Mouse (Mus musculus) stomach, embryonic 16.5 days (tissue): Measurements from ENCODE around the gene Galnt6. TPM values are rescaled to one million over a fixed set of nuclear protein-coding genes. Genes with fewer than 3 reads are reported as not detected.

Experiments used
- ATAC-seq: fragments of 200-750 bp; cut with Nextera tagmentation; 2 replicates; pipeline ENCODE4 v1.8.0; 2017; ENCODE audit warnings: moderate number of reproducible peaks, moderate TSS enrichment; ENCODE audit not compliant: insufficient read depth, low FRiP score
- H3K27ac ChIP-seq: fragments of 300-500 bp; sonication (generic); 2 replicates; pipeline ENCODE4 v1.5.1; 2014; ENCODE audit warnings: low read length
- H3K27me3 ChIP-seq: fragments of 300-500 bp; sonication (generic); 2 replicates; pipeline ENCODE4 v1.6.1; 2014; ENCODE audit warnings: low read length, control low read depth, mixed read lengths; ENCODE audit not compliant: control insufficient read depth, insufficient read depth
- H3K36me3 ChIP-seq: fragments of 300-500 bp; sonication (generic); 2 replicates; pipeline ENCODE4 v1.6.1; 2014; ENCODE audit warnings: low read length; ENCODE audit not compliant: control insufficient read depth, insufficient read depth
- H3K4me1 ChIP-seq: fragments of 300-500 bp; sonication (generic); 2 replicates; pipeline ENCODE4 v1.6.1; 2014; ENCODE audit warnings: low read length, control low read depth, mixed read lengths; ENCODE audit not compliant: control insufficient read depth, insufficient read depth
- H3K4me2 ChIP-seq: fragments of 300-500 bp; sonication (generic); 2 replicates; pipeline ENCODE4 v1.6.1; 2014; ENCODE audit warnings: low read depth, low read length, mixed read lengths
- H3K4me3 ChIP-seq: fragments of 300-500 bp; sonication (generic); replicated peaks from 2 replicates; pipeline ENCODE4 v1.5.1; 2014; ENCODE audit warnings: mild to moderate bottlenecking, low read length
- H3K9ac ChIP-seq: fragments of 300-500 bp; sonication (generic); 2 replicates; pipeline ENCODE4 v1.6.1; 2014; ENCODE audit warnings: low read length
- H3K9me3 ChIP-seq: fragments of 300-500 bp; sonication (generic); replicated peaks from 2 replicates; pipeline ENCODE4 v1.6.1; 2016; ENCODE audit warnings: low read length, control low read depth; ENCODE audit not compliant: control insufficient read depth
- WGBS: fragments of 180-500 bp; shearing (Covaris S2); extraction: QIAGEN DNeasy Blood & Tissue Kit; methylation state at CpG from one replicate; pipeline ENCODE4 v1.1.7; 2014; 5-methylcytosine and 5-hydroxymethylcytosine counted together
- polyA plus RNA-seq: library from polyadenylated mRNA; unstranded; fragments of >200 nt; fragmentation: Nextera tagmentation; extraction: Ambion mirVana; gene quantifications from 2 replicates; pipeline ENCODE4 v1.2.1, GENCODE M21; 2015

Galnt6 gene
- polyA plus RNA-seq, 1 experiment from 2014 or later: 6.9 TPM

DNA sequence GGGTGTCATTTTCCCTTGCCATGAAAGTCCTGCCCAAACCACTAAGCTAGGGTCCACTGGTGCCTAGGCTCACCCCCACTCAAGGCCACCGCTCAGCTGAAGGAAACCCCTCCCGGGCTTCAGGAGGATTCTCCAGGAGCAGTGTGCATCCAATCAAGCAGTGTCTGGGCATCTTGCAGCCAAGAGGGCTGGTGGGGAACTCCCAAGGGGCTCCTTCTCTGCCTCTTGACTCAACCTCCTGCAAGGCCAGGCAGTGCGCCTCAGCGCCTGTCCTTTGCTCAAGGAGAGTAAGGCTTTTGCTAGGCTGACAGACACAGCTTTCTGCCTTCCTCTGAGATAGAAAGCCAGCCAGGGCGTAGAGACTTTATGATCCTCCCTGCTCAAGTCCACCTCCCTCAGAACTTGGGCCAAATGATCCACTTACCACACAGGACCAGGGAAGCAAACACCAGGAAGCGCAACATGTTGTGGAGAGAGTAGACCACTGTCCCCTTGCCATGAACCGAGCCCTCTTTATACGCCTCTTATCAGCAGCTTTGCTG lies 41.7 kb downstream of the Galnt6 start, which contains the start of gene Cela1:
Gene Cela1, minus strand, starts transcription at position 492 of the 542 bp plus-strand sequence.
- H3K9me3 ChIP-seq: peaks cover 9% of the 10 kb centered on the region; the same call in 1 of the 2 replicates
- peak within 1 kb of the TSS; percentile 58 for H3K27ac ChIP-seq
- peak within 1 kb of the TSS; percentile 47 for H3K9ac ChIP-seq
- ATAC-seq: no peak
- H3K36me3 ChIP-seq: no peaks in the 10 kb centered on the region
- 57% methylated on average over 8 of the region's 8 CpGs for WGBS
- peak within 1 kb of the TSS; percentile 34 for H3K4me2 ChIP-seq
- H3K27me3 ChIP-seq: no peaks in the 10 kb centered on the region
- peaks cover 8% of the 10 kb centered on the region for H3K4me1 ChIP-seq
- H3K4me3 ChIP-seq: peak within 1 kb of the TSS; percentile 25; the same call in 1 of the 2 replicates

GRCm38 (mm10) chr15:100686989-100687388 lies 42.2 kb downstream of the Galnt6 start:
- Histone ChIP-seq H3K4me2 (peak overlapping the region; percentile 34), H3K36me3 (no peaks in the 10 kb centered on the region), H3K9me3 (peaks cover 9% of the 10 kb centered on the region; the same call in 1 of the 2 replicates), H3K27me3 (no peaks in the 10 kb centered on the region), H3K27ac (no peak overlapping the region; the same call in 1 of the 2 replicates), H3K9ac (peak overlapping the region; percentile 26), H3K4me1 (peaks cover 8% of the 10 kb centered on the region), H3K4me3 (peak overlapping the region; percentile 25; the same call in 1 of the 2 replicates)
- WGBS: 26% methylated on average over 12 of the region's 12 CpGs
- ATAC-seq: peak; percentile 57; the same call in 1 of the 2 replicates

DNA sequence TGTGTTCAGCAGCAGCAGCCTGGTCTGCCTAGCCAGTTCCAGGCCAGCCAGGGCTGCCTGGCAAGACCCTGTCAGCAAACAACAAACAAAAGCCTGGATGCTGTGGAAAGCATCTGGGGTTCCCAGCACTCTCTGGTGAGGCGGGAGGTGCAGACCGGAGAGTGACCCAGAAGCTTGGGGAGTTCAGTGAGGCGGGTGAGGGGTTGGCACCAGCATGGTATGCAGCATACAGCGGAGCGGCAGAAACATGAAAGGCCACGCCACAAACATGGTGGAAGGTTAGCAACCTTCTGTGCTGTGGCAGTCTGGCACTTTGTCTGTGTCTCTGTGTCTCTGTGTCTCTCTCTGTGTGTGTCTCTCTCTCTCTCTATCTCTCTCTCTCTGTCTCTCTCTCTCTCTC lies 42.7 kb downstream of the Galnt6 start:
- Histone ChIP-seq H3K4me1 (peaks cover 8% of the 10 kb centered on the region), H3K4me2 (0 out of 2 replicates have a peak overlapping the region, but pooled peaks have one; percentile 3), H3K36me3 (no peaks in the 10 kb centered on the region), H3K9me3 (peaks cover 9% of the 10 kb centered on the region; the same call in 1 of the 2 replicates), H3K27ac (no peak overlapping the region), H3K4me3 (no peak overlapping the region), H3K27me3 (no peaks in the 10 kb centered on the region), H3K9ac (no peak overlapping the region)
- ATAC-seq: no peak
- WGBS: 77% methylated on average over 6 of the region's 6 CpGs

- Histone ChIP-seq H3K4me3 (no peak overlapping the region), H3K36me3 (no peaks in the 10 kb centered on the region), H3K9ac (no peak overlapping the region), H3K4me2 (no peak overlapping the region), H3K9me3 (peaks cover 7% of the 10 kb centered on the region; the same call in 1 of the 2 replicates), H3K4me1 (peaks cover 8% of the 10 kb centered on the region), H3K27me3 (no peaks in the 10 kb centered on the region), H3K27ac (no peak overlapping the region)
- no peak for ATAC-seq
- 74% methylated on average over 8 of the region's 8 CpGs for WGBS
Observed at GRCm38 (mm10) chr15:100685849-100686248, 43.3 kb downstream of the Galnt6 start.

GRCm38 (mm10) chr15:100685255-100685654 lies 43.9 kb downstream of the Galnt6 start:
- 26% methylated on average over 13 of the region's 13 CpGs for WGBS
- ATAC-seq: no peak; the same call in 1 of the 2 replicates
- no peak overlapping the region for H3K27ac ChIP-seq
- H3K9ac ChIP-seq: no peak overlapping the region
- peaks cover 8% of the 10 kb centered on the region for H3K4me1 ChIP-seq
- no peaks in the 10 kb centered on the region for H3K27me3 ChIP-seq
- H3K36me3 ChIP-seq: no peaks in the 10 kb centered on the region
- H3K4me2 ChIP-seq: no peak overlapping the region
- H3K4me3 ChIP-seq: peak overlapping the region; percentile 7; the same call in 1 of the 2 replicates
- H3K9me3 ChIP-seq: peaks cover 1% of the 10 kb centered on the region; the same call in 1 of the 2 replicates

- peak; percentile 64; the same call in 1 of the 2 replicates for ATAC-seq
- Histone ChIP-seq H3K4me2 (peak overlapping the region; percentile 31; the same call in 1 of the 2 replicates), H3K27me3 (no peaks in the 10 kb centered on the region), H3K4me3 (no peak overlapping the region), H3K9ac (no peak overlapping the region), H3K9me3 (no peaks in the 10 kb centered on the region), H3K27ac (peak overlapping the region; percentile 43), H3K36me3 (no peaks in the 10 kb centered on the region), H3K4me1 (peaks cover 8% of the 10 kb centered on the region)
- 47% methylated on average over 10 of the region's 10 CpGs for WGBS
Observed at GRCm38 (mm10) chr15:100684450-100684849, 44.7 kb downstream of the Galnt6 start.

DNA sequence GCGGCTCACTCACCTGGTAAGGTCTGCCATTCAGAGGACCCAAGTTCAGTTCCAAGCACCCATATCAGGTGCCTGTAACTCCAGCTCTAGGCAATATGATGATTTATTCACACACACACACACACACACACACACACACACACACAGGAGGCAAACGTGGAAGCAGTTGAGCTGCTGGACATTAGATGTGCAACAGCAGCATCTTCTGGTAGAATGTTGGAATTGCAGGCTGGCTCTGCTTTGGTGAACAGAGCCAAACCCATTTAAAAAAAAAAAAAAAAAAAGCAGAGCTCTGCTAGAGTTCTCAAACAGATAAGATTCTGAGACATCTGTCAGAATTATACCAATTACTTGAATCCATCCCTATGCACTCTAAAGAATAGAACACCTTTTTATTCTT lies 46.1 kb downstream of the Galnt6 start:
- 44% methylated on average over 2 of the region's 2 CpGs for WGBS
- H3K9me3 ChIP-seq: no peaks in the 10 kb centered on the region
- H3K27me3 ChIP-seq: no peaks in the 10 kb centered on the region
- H3K9ac ChIP-seq: no peak overlapping the region
- peaks cover 8% of the 10 kb centered on the region for H3K4me1 ChIP-seq
- H3K36me3 ChIP-seq: no peaks in the 10 kb centered on the region
- no peak overlapping the region for H3K4me2 ChIP-seq
- ATAC-seq: no peak
- H3K27ac ChIP-seq: no peak overlapping the region
- H3K4me3 ChIP-seq: no peak overlapping the region

DNA sequence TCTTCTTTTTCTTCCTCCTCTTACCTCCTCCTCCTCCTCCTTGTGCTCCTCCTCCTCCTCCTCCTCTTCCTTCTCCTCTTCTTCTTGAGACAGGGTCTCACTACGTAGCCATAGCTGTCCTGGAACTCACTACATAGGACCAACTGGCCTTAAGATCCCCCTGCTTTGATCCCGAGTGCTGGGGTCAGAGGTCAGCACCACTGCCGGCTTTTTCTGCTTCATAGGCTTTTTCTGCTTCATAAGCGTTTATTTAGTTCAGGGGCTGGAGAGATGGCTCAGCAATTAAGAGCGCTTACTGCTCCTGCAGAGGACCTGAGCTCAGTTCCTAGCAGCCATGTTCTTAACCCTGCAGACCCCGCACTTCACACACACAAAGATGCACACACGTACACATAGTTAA lies 47.4 kb downstream of the Galnt6 start:
- 44% methylated on average over 7 of the region's 7 CpGs for WGBS
- Histone ChIP-seq H3K9me3 (no peaks in the 10 kb centered on the region), H3K4me2 (no peak overlapping the region), H3K4me1 (no peaks in the 10 kb centered on the region), H3K27me3 (no peaks in the 10 kb centered on the region), H3K9ac (no peak overlapping the region), H3K4me3 (no peak overlapping the region), H3K36me3 (no peaks in the 10 kb centered on the region), H3K27ac (no peak overlapping the region)
- no peak for ATAC-seq

GRCm38 (mm10) chr15:100680381-100680780 lies 48.8 kb downstream of the Galnt6 start:
- no peaks in the 10 kb centered on the region for H3K9me3 ChIP-seq
- ATAC-seq: no peak
- no peak overlapping the region for H3K9ac ChIP-seq
- no peak overlapping the region for H3K4me3 ChIP-seq
- H3K36me3 ChIP-seq: no peaks in the 10 kb centered on the region
- no peaks in the 10 kb centered on the region for H3K4me1 ChIP-seq
- WGBS: 47% methylated on average over 3 of the region's 3 CpGs
- no peaks in the 10 kb centered on the region for H3K27me3 ChIP-seq
- no peak overlapping the region for H3K27ac ChIP-seq
- H3K4me2 ChIP-seq: no peak overlapping the region
